Mouse (Mus musculus) central nervous system, embryonic 18 days (tissue): Measurements from ENCODE around the gene Cpne4. TPM values are rescaled to one million over a fixed set of nuclear protein-coding genes. Genes with fewer than 3 reads are reported as not detected.

Experiments
- polyA plus RNA-seq: library from polyadenylated mRNA; depleted of rRNA; stranded (reverse); fragments of >200 nt; gene quantifications from 2 replicates; pipeline ENCODE4 v1.2.3, GENCODE M21; 2012; rRNA removed

Gene Cpne4
- polyA plus RNA-seq = 25.3 and 26.8 TPM in 2 replicates

DNA sequence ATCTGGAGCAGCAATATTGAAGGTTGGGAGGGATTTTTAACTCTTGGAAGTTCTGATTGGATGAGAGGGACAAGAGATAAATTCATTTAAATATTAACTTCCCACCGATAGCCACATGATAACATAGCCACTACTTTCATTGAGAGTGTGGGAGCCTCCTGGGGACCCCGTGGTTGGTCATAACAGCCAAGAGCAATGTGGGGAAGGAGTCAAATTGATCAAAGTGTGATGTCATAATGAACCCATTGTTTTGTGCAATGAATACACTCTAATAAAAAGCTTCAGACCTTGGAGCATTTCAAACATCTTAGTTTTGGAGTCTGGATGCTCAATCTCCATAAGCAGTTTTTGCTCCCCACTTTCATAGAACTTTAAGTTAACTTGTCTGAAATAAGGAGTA, at the start of gene Cpne4:
TSS of gene Cpne4 (plus strand) at position 301 of the 400 bp plus-strand sequence.

DNA sequence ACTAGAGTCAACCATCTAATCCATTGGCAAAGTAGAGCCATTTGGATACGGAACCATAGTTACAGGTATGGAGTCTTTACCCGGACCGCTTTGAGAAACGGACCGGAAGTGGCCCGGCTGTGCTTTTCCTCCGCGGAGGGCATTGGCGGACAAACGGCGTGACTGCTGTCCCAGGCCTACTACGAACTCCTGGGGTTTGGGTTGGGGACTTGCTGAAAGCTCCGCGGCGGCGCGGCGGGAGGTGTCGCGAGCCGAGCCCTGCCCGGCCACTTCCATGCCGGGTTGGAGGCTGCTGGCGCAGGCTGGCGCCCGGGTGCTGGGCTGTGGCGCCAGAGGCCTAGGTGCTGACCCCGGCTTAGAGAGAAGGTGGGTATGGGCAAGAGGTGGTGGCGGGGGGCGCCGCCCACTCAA, 506.1 kb downstream of the Cpne4 start, which contains the start of gene Mrpl3:
TSS of gene Mrpl3 (plus strand) at position 93 of the 411 bp plus-strand sequence.

Other genes with a start within 250 kb of the Cpne4 start
- 0.28 and 1.0 TPM in 2 replicates for gene Acpp, start 209.5 kb upstream of the Cpne4 start, polyA plus RNA-seq